Mouse (Mus musculus) neural tube, embryonic 10.5 days (tissue): Measurements from ENCODE around the gene Map3k13.
"Not testable (repeated sequence)": the region's sequence is repeated elsewhere in the genome, so short reads cannot be mapped to it uniquely, and the experiment has no call there.

Experiments used
- DNase-seq: peaks from one replicate; pipeline ENCODE4 v3.0.0-alpha.2; 2017; ENCODE audit warnings: low spot score; ENCODE audit errors: extremely low spot score

Map3k13 gene

DNA sequence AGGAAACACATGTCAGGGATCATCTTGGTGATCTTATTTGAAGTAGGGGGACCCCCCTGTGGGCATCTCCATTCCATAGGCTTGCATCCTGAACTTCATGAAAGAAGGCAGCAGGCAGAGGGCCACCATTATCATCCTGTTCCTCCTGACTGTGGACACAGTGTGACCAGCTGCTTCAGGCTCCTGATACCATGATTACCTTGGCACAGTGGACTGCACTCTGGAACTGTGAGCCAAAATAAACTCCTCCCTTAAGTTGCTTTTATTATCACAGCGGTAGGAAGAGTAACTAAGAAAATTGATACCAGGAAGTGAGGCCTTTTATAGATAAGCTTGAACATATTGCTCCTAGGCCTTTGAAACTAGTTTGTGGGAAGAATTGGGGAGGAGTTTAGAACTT lies 12.7 kb downstream of the Map3k13 start:
- DNase-seq = no peak

DNA sequence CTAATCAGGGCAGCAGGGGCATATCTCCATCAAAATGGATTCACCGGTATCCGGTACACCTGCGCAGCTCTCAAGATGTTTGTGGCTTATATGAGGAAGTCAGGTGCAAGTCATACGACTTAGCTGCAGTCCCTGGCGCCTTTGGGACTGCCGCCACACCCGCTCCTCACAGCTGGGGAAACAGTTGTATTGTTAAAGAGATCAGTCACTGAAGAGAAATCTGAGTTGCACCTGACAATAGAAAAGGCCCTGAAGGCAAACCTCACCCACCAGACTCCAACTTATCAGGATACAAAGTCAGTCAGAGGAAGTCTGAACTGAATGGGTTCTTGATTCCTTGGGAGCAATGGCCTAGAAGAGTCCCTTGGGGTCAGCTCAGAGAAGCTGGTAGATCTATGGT lies 13.6 kb downstream of the Map3k13 start:
- not testable (repeated sequence) for DNase-seq

DNA sequence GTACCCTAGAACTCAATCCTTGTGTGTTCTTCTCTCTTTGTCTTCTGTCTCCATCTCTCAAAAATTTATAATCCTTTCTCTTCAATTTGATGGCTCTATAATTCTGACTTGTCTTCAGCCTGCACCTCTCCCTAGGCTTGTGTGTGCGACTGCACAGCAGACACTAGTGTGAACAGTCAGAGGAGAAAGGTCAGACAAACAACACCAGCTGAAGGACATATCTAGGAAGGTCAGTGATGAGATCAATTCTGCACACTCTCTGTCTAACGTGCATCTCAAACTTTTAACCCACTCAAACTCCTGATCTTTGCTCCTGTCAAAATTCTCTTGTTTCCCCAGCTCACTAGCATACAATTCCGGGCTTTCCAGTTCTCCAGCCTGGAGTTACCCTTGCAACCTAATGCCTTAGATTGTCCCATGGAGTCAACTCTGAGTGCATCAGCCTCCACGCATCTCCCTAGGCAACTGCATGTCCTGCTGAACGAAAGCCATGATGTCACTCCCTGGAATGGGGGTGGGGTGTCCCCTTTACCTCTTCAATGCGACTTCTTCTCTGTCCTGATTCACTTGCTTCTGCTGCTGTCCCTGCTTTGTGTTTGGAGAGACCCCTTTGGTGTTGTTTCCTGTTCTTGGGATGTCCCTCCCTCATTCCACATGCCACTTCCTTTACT lies 19.2 kb downstream of the Map3k13 start:
- no peak for DNase-seq

DNA sequence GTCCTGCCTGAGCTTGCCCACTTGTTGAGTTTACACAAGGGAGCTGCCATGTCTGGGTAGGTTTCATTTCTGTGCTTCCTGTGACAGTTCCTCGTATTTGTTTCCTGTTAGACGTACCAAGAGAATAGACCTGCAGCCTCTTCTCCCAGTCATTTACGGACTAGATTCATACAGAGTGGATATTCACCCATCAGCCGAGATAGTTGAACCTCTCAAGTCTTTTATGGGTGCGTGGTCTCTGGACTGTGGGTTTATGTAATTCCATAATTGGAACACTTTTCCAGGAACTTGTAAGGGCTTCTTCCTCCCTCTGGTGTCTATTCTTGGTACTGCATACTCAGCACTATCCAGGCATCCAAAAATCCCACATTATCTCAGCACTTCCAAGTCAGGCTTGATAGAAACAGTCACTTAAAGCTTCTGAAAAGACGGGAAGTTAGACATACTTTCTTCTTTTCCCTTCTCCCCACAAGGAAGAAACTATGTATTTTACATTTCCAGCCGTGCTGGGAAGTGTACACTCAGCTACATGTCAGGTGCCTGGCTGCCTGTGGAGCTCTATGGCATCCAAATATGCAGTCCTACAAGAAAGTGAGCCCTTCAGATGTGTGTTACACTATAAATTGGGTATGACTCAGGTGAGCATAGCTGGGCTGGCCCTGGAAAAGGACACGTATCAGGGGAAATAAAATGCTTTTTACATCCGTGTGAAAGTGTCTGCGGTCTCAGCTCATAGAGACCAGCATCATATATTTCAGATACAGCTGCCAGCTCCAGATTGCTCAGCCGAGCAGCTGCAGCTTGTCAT lies 20.9 kb downstream of the Map3k13 start:
- peak; percentile 35 for DNase-seq

DNA sequence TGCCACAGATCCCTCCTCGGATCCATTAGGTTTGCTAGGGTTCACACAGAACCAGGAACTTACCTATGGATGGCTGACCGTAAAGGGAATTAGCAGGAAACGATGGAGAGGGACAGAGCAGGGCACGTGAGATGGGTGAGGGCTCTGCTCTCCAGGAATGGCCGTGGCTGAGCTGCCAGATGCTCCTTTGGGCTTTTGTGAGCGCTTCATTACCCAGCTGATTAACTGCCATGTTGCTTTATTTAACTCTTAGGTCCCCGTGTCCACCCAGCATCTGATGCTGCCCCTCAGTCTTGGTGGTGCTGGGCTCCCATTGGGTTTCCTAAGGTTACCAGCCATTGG lies 21.5 kb downstream of the Map3k13 start:
- peak; percentile 25 for DNase-seq

DNA sequence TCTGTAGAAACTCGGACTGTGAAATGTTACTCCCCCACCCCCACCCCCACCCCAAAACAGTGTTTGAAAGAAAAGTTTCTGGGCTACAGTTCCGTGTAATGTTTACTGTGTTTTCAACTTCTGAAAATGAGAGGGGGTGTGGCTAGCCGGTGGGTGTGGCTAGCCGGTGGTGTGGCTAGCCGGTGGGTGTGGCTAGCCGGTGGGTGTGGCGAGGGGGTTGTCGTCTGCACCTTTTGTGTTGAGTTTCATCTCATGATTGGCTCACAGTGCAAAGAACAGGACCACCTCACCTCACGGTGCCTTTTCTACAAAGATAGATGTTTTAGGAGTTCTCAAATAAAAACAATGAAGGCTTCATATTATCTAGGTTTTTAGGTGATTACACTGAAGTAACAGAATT lies 24.0 kb downstream of the Map3k13 start:
- DNase-seq = no peak

DNA sequence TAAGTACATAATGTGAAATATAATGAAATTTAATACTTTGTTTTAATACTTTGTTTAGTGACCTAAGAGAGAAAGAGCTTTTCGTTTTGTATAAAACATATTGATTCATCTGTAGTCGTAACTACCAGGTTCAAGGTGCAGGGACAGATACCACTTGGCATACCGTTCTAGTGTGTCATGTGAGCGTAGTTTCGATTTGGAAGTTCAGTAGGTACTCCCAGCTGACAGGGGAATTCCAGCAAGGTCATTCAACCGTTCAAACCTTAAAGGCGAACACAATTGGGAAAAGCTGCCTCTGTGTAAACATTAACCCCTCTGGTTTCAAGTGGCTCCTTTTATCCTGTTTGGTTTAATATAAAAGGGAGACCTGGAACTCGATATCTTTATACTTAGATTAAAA lies 24.5 kb downstream of the Map3k13 start:
- DNase-seq = no peak

DNA sequence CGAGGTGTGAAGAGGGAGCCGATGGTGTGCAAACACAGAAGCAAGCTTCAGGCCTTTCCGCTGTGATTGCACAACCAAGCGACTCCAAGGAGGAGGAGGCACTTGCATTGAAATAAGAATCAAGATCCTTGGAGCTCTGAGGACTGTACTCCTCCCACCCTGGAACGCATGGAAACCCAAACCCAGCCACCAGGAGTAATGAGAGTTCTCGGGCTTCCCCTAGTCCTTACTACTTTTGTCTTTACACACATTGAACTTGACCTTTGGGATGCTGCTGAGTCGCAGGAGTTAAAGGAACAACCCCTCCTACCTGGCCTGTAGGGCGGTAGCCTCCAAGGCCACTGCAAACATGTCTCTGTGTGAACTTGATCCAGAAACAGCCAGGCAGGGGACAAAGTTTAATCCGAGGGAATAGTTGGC lies 31.5 kb downstream of the Map3k13 start:
- DNase-seq = no peak

DNA sequence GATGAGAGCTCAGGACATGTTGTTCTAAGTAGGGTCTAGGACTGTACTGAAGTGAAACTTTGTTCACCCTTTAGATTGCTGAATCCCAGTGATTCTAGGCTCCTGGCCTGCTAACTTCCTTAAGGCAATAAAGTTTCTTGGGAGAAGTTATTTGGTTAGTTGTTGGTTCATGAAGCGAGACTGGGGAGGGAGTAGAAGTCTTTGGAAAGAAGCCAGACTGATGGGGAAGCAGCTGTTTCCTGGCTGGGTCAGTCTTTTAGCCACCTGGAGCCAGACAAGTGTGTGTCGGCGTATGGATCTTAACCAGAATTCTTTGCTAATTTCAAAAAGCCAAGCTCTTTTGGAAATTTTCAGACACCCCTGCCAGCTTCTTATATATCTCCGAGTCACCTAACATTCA lies 33.0 kb downstream of the Map3k13 start:
- DNase-seq = no peak

DNA sequence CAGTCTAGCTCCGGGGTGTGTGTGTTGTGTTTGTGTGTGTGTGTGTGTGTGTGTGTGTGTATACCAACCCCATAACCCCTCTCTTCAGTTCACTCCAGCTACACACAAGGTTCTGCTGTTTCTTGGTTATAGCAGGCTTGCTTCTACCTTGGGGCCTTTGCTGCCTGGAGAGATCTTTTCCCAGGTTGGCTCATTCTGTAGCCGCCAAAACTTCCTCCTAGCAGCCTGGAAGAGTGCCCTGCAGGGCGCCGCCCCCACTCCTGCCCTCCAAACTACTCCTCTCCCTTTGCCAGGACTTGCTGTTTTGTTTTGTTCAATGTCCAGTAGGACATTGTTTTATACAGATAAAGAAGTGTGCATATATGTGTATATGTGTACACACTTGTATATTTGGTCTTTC lies 33.4 kb downstream of the Map3k13 start:
- no peak for DNase-seq

DNA sequence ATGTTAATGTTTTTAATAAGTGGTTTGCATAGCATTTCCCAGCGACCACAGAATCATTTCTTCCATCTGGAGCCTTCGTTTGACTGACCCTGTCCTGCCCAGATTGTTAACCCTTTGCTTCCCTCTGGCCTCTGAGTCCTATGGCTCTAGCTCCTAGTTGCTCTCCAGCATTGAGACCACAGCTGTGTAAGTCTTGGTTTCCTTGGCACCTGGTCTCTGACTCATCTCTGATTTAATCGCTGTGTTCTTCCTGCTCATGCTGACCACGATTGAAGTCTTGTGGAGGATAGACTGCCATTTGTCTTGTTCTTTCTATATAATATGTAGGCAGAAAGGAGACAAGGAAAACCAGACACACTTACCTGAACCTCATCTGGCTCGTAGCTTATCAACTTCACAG lies 35.6 kb downstream of the Map3k13 start:
- DNase-seq = no peak

DNA sequence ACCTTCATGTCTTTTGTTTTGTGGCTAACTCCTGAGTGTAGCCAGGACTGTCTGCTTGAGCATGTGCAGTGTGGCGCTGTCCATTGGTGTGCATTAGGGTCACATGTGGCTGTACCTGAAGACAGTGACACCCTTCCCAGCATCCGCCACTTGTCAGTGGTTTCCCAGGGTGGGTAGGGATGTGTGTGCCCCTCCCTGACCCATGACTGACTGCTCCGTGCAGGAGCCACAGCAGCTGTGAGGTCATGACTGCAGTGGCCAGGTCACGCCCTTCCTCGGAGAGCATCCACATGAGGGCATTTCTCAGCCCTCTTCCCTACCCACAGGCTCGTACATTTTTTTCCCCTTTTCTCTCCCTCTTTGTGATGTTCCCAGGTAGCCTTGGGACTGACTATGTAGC lies 36.6 kb downstream of the Map3k13 start:
- no peak for DNase-seq

DNA sequence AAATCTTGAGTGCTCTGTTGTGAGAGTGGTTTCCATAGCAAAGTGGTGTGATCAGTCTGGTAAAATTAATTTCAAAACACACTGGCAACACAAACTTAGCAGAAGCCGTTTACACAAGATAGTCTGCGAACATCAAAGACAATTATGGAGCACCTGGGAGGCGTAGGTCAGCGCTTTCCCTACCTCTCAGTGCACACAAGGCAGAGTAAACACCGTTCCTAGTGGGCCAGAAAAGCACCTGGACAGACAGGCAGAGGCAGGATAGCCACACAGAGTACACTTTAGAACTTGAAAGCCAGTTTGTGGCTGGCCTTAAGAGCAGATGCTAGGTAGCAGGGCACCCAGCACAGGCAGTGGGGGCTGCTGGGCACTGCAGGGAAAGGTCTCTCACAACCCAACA lies 37.6 kb downstream of the Map3k13 start:
- no peak for DNase-seq

DNA sequence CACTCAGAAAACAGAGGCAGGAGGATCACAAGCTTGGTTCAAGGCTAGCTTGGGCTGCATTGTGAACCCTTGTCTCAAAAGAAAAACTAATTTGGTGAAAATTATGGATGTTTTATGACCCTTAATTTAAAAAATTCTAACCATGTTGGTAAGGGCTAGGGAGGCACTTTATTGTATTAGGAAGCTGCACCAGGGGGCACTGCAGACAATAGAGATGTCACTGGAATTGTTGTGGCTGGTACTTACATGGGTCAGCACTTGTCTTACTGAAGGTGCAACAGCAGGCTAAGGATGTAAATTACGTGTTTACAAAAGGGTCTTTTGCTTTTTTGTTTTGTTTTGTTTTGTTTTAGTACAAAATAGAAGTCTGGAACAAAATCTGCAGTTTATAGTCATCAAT lies 39.3 kb downstream of the Map3k13 start:
- no peak for DNase-seq

DNA sequence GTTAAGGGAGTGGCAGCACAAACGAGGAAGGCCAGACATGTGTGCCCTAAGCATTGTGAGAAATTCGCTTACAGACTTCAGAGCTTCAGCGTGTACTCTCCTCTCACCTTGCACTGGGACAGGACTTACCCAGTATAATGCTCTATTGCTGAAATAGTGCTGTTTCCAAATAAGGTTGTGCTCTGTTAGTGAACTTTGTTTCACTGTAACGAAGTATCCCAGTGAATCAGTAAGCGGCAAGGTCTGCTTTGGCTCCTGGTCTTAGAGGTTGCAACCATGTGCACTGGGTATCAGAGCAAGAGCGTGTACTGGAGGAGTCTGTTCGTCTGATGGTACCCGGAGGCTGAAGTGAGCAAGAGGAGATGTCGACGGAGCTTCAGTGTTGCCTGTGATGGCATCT lies 39.8 kb downstream of the Map3k13 start:
- DNase-seq = no peak

DNA sequence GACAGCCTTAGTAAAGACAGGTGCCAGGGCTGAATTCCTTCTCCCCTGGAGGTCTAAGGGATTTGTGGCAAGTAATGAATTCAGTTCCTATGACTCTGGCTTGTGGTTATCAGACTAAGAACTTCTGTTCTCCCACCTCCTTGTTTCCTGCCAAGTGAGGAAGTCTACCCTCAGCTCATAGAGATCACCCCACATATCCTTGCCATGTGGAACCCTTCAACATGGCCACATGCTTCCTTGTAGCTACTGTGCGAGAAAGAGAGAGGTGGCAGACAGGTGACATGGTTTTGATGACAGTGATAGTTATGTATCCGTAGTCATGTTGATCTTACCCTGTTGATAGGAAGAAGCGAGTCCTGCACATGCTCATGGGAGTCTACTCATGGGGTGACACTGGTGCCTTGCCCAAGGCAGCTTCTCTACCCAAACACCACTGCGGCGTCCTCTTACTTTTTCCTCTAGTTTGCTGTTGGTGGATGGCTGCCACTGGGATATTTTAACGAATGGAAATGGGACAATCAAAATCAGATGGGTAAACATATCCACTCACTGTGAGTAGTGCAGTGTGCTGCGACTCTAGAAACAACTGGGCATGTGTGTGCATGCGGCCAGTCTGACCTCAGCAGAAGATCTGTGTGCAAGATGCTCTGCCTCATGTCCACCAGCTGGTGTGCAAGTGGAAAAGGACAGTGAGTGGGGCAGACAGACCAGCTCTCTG lies 40.9 kb downstream of the Map3k13 start:
- DNase-seq = no peak

DNA sequence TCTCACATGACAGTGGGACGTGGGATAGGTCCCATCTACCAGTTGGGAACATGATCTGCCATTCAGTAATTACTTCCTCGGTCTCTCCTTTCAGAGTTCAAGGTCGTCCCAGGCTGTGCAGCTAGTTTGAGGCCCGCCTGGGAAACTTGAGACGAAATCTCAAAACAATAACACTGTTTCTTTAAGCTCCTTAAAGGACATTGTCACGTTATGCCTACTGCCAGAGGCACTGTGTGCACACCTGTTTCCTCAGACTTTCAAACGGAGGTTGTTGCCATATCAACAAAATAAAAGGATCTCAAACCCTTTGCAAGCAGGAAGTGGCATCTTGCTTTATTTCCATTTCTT lies 41.4 kb downstream of the Map3k13 start:
- DNase-seq = no peak

DNA sequence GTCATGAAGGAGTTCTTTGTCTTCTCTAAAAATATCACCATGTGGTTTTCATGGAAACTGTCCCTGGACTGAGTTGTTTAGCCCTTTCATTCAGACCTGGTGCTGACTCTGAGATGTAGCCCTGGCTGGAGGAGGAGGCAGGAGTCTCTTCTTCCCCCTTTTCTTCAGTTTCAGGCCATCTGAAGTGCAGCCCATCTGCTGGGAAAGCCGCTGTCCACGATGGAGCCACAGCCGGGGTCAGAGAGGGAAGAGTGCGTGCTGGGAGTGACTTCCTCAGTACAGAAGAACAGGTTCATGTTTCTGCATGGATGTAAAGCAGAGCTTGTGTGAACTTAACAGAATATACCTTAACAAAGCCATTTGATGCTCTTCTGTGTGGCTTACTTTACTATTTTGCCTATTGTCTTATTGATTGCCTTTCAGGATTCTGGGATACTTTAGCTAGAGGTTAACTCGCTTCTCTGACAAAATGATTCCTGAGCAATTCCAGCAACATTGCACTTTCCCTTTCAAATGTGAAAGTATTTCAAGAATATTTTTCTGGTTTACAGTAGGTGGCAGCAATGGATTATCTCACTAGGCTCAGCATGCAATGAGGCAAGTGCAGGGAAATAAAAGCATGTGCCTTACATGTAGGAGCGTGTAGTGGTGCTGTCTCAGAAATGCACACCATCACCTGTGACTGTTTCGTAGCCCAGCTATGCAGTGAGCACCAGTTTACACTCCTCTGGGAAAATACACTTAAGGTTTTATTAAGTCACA lies 42.3 kb downstream of the Map3k13 start:
- DNase-seq = no peak

DNA sequence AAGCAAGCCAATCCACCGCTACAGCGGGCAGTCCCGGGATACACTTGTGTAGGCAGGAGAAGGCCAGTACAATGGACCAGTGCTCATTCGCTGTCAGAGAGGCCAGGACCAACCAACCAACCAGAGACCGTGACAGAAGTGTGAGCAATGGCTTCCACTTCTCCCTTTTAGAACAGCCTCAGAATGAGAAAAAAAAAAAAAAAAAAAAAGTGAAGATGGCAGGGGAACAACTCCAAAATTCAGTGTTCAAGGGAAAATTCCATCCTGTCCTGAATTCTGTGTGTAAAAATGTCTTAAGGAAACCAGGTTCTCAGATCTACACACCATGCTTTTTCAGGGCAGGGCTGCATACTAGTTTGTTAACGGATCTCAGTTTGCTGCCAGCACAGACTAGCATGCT lies 43.5 kb downstream of the Map3k13 start:
- DNase-seq = no peak

DNA sequence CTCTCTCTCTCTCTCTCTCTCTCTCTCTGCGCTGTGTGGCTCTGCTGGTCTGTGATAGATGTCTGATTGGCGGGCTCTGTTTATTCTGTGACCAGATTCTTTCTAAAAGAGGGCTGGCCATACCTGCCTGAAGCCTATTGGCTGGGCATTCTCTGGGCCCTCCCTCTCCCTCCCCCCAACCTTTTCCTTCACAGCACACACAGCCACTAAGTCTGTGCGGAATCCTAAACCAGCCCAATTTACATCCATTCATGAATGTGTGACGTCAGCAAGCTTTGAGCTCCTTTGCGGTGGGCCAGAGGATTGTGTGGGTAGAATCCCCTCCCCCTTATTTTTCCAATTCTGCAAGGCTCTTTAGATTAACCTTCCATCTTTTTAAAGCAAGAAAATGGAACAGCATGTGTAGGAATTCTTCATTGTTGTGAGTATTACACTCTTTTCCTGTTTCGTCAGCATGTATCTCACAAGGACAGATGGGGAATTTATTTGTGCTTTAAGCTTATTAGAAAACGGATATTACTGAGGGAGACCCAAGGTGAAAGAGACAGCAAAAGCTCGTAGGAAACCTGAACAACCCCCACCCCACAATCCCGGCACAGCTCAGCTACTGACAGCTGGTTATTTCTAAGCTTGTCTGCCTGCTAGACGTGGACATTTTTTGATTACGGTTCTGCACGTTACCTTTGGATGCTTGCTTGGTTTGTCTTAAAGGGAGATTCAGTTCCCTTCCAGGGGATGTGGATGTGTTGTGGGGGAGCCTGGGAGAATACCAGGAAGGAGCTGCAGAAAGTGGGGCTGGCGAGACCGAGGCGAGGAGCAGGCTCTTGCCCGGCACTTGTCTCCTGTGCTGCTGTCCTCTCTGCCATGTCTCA lies 51.9 kb downstream of the Map3k13 start:
- peak; percentile 72 for DNase-seq

DNA sequence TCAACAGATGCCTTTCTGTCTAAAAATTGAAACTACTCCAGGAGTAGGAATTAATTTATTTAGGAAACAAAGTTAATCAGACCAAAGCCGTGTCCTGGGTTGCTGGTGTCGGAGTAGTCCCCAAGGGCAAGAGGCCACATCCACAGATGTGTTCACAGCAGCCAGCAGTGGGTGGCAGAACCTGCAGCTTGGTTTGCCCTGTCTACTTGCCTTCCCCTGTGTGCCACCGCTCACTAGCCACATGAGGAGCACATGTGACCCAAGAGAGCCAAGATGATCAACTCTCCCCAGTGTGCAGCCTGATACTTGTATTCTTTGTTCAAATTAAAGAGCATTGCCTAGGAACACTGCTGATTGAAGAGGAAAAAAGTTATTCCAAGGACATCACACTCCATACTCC lies 54.3 kb downstream of the Map3k13 start:
- DNase-seq = no peak
